Mouse (Mus musculus) forebrain, postnatal 0 days (tissue): ENCODE results near the gene Sept4. TPM values are rescaled to one million over a fixed set of nuclear protein-coding genes. Genes with fewer than 3 reads are reported as not detected.

Experiments
- ATAC-seq: fragments of 200-750 bp; cut with Nextera tagmentation; 2 replicates; pipeline ENCODE4 v1.8.0; 2017; ENCODE audit warnings: mild to moderate bottlenecking, moderate library complexity
- DNase-seq: peaks from one replicate; pipeline ENCODE4 v3.0.0-alpha.2; 2015
- H3K27ac ChIP-seq: fragments of 300-500 bp; sonication (generic); 2 replicates; pipeline ENCODE4 v1.5.1; 2014; ENCODE audit warnings: low read depth, mild to moderate bottlenecking, antibody characterized with exemption, low read length, moderate library complexity, mixed read lengths
- H3K27me3 ChIP-seq: fragments of 300-500 bp; sonication (generic); 2 replicates; pipeline ENCODE4 v1.6.1; 2014; ENCODE audit warnings: mild to moderate bottlenecking, low read length, mixed read lengths; ENCODE audit not compliant: insufficient read depth
- H3K36me3 ChIP-seq: fragments of 300-500 bp; sonication (generic); 2 replicates; pipeline ENCODE4 v1.6.1; 2014; ENCODE audit warnings: mild to moderate bottlenecking, moderate library complexity; ENCODE audit not compliant: insufficient read depth
- H3K4me1 ChIP-seq: fragments of 300-500 bp; sonication (generic); 2 replicates; pipeline ENCODE4 v1.6.1; 2014; ENCODE audit warnings: antibody characterized with exemption; ENCODE audit not compliant: insufficient read depth
- H3K4me2 ChIP-seq: fragments of 300-500 bp; sonication (generic); 2 replicates; pipeline ENCODE4 v1.6.1; 2014; ENCODE audit warnings: low read depth, mild to moderate bottlenecking, moderate library complexity
- H3K4me3 ChIP-seq: fragments of 300-500 bp; sonication (generic); 2 replicates; pipeline ENCODE4 v1.5.1; 2014; ENCODE audit warnings: low read depth, low read length, mixed read lengths
- H3K9ac ChIP-seq: fragments of 300-500 bp; sonication (generic); 2 replicates; pipeline ENCODE4 v1.6.1; 2014; ENCODE audit warnings: mild to moderate bottlenecking
- H3K9me3 ChIP-seq: fragments of 300-500 bp; sonication (generic); 2 replicates; pipeline ENCODE4 v1.6.1; 2016; ENCODE audit warnings: low read length
- CTCF ChIP-seq: sonication (generic); IDR thresholded peaks from 2 replicates; pipeline ENCODE4 v1.5.1; 2016; ENCODE audit warnings: antibody characterized with exemption, control low read depth, low read depth
- WGBS: fragments of 180-500 bp; shearing (Covaris S2); extraction: QIAGEN DNeasy Blood & Tissue Kit; methylation state at CpG from one replicate; pipeline ENCODE4 v1.1.7; 2014; 5-methylcytosine and 5-hydroxymethylcytosine counted together
- polyA plus RNA-seq: library from polyadenylated mRNA; unstranded; fragments of >200 nt; fragmentation: Nextera tagmentation; extraction: Ambion mirVana; gene quantifications from 2 replicates; pipeline ENCODE4 v1.2.1, GENCODE M21; 2015
- total RNA-seq: library from RNA; depleted of rRNA; stranded (reverse); fragments of >200 nt; gene quantifications from 2 replicates; pipeline ENCODE4 v1.2.3, GENCODE M21; 2014

Sept4 gene
- total and polyA plus RNA-seq, 2 experiments from 2014 or later: 22.5 to 34.2 TPM

DNA sequence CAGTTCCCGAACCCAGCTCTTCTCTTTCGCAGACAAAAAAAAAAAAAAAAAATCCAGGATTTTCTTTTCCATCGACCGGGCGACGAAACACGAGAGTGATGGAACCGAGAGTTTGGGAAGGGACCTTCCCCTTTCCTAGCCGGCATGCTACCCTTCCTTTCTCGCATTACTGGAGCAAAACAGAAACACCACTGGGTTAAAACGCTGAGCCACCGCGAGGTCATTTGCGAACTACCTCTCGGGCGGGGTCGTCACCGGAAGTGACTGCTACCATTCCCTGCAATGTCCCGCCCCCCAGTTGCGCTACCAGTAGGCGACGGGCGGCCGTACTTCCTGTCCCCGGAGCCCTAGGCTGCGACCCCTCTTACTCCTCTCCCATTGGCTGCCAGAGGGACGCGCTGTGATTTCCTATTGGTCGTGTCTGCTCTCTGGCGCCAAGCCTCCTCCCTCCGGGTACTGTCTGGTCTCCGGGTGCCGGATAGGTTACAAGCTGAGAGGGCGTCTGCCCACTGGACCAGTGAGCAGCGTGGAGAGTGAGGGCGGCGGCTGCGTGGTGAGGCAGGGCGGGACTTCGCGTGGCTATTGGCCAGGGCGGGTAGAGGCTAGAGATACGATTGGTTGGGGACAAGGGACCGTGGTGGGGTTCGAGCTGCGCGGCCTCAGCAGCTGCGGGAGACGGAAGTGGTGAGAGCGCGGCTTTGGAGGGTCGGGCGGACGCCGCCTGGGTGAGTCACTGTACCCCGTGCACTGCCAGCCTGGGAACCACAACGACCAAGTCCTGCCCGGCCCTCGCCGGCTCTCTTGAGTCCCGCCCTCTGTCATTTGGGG is 23.0 kb downstream of the Sept4 start, which contains the start of gene Mtmr4:
Gene Mtmr4 (plus strand): TSS at position 637 of the 828 bp plus-strand sequence.
- Histone ChIP-seq H3K9ac (peak within 1 kb of the TSS; percentile 71), H3K9me3 (no peaks in the 10 kb centered on the region), H3K27ac (peak within 1 kb of the TSS; percentile 89), H3K4me2 (peak within 1 kb of the TSS; percentile 76), H3K36me3 (0 out of 2 replicates have a peak, but pooled peaks cover 2% of the 10 kb centered on the region), H3K4me1 (peaks cover 13% of the 10 kb centered on the region; the same call in 1 of the 2 replicates), H3K27me3 (no peaks in the 10 kb centered on the region), H3K4me3 (peak within 1 kb of the TSS; percentile 83)
- ATAC-seq (peak; percentile 97), DNase-seq (peak; percentile 100)
- 1% methylated on average over 61 of the region's 61 CpGs for WGBS
- TF ChIP-seq CTCF: peak; percentile 34; the same call in 1 of the 2 replicates

DNA sequence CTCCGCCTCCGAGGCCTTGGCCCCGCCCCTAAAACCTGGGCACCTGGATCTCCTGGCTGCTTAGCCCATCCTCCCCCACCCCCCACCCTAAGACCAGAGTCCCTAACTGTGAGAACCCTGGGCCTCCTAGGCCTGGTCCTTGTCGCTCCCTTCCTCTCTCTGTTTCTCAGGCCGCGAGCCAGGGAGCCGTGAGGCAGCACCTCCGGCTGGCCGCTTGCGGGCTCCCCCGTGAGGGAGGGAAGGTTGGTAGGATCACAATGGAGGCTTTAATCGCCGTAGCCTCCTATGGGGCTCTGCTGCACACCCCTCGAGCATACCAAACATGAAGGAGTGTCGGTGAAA is 23.6 kb downstream of the Sept4 start:
- Histone ChIP-seq H3K4me3 (peak overlapping the region; percentile 83), H3K27ac (peak overlapping the region; percentile 89), H3K4me1 (peaks cover 13% of the 10 kb centered on the region; the same call in 1 of the 2 replicates), H3K27me3 (no peaks in the 10 kb centered on the region), H3K36me3 (0 out of 2 replicates have a peak, but pooled peaks cover 2% of the 10 kb centered on the region), H3K4me2 (peak overlapping the region; percentile 76), H3K9ac (peak overlapping the region; percentile 71), H3K9me3 (no peaks in the 10 kb centered on the region)
- 3% methylated on average over 14 of the region's 15 CpGs for WGBS
- TF ChIP-seq CTCF: peak; percentile 35; the same call in 1 of the 2 replicates
- DNase-seq (no peak), ATAC-seq (no peak)

DNA sequence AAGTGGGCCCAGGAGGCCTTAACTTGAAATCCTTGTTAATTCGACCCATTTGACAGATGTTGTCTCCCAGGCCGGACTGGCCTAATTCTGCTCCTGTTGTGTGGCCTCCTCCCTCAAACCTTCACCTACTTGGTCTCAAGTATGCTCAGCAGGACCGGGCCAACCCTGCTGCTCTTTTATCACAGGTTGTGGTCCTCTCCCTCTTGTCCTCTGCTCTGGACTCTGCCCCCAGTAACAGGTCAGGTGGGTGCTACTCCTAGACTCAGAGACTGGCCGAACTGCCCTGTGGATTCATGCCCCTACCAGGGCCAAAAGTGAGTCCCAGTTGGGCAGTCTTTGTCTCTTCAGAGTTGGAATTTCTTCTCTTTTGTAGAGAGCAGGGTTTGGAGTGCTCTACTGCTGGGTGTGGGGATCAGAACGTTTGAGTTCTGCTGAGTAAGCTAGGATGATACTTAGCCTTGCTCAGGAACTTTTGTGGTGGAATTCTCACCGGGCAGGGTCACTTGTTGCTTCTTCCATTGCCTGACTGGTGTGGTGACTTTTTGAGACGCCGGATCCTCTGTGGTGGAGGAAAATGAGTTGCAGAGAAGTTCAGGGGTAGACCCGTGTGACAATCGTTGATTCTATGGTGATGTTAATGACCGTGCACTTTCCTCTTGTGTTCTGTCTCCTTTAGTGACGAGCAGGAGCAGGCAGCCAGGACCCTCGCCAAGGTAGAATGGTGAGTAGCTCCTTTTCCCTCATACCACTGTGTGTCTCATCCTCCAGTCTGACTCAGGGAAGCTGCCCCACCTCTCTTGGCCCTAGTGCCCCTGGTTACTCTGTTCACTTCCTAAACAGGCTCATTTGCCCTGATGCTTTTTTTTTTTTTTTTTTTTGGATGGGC is 24.3 kb downstream of the Sept4 start:
- ATAC-seq (no peak), DNase-seq (no peak)
- no peak for TF ChIP-seq CTCF
- H3K4me3 ChIP-seq: peak overlapping the region; percentile 83
- 38% methylated on average over 13 of the region's 13 CpGs for WGBS
- H3K27ac ChIP-seq: peak overlapping the region; percentile 89
- peaks cover 9% of the 10 kb centered on the region for H3K36me3 ChIP-seq
- peaks cover 13% of the 10 kb centered on the region; the same call in 1 of the 2 replicates for H3K4me1 ChIP-seq
- H3K9ac ChIP-seq: peak overlapping the region; percentile 71
- no peaks in the 10 kb centered on the region for H3K27me3 ChIP-seq
- H3K9me3 ChIP-seq: no peaks in the 10 kb centered on the region
- H3K4me2 ChIP-seq: peak overlapping the region; percentile 76

DNA sequence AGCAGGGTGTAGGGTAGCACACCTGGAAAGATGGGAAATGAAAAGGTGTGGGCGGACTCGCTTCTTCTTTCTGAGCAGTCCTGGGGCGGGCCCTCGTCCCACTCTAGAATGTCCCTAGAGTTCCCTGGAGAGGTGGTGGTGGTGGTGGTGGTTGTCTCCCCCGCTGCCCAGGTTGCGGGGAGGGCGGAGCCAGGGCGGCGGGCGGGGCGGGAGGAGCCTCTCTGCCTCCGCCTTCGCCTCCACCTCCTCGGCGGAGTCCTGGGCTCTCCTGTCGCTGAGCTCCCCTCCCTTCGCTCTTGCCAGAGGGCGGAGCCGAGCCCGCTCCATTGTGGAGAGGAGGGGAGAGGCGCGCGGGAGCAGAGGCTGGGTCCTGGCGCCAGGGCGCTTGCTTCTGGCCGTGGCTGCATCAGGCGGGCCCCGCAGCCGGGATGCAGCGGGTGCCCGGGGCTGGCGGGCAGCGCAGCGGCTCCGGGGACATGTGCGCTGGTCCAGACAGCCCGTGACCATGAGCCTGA is 26.7 kb downstream of the Sept4 start:
- no peaks in the 10 kb centered on the region for H3K27me3 ChIP-seq
- H3K9ac ChIP-seq: peak overlapping the region; percentile 88
- peak overlapping the region; percentile 68 for H3K4me3 ChIP-seq
- 5% methylated on average over 31 of the region's 37 CpGs for WGBS
- H3K27ac ChIP-seq: peak overlapping the region; percentile 92
- TF ChIP-seq CTCF: no peak
- no peaks in the 10 kb centered on the region for H3K9me3 ChIP-seq
- peaks cover 30% of the 10 kb centered on the region for H3K36me3 ChIP-seq
- H3K4me1 ChIP-seq: peaks cover 13% of the 10 kb centered on the region; the same call in 1 of the 2 replicates
- peak; percentile 40; the same call in 1 of the 2 replicates for ATAC-seq
- peak; percentile 89 for DNase-seq
- peak overlapping the region; percentile 83 for H3K4me2 ChIP-seq

DNA sequence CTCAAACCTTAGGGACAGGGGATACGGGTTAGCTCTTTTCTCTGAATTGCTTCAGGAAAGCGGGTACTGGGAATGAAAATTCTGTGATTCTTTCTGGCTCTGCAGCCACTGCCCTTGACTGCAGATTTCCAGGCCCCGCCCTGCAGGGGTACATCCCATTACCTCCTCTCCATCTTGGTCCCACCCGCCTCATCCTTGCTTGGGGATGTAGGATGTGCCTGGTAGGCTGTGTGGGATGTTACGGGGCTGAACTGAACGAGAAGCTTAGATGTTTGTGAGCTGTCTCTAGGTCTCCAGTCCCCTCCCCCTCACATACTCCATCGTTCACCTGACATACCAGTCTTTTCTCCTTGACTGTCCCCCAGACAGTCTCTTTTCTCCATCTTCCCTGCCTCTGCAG is 27.3 kb downstream of the Sept4 start:
- DNase-seq: peak; percentile 49

DNA sequence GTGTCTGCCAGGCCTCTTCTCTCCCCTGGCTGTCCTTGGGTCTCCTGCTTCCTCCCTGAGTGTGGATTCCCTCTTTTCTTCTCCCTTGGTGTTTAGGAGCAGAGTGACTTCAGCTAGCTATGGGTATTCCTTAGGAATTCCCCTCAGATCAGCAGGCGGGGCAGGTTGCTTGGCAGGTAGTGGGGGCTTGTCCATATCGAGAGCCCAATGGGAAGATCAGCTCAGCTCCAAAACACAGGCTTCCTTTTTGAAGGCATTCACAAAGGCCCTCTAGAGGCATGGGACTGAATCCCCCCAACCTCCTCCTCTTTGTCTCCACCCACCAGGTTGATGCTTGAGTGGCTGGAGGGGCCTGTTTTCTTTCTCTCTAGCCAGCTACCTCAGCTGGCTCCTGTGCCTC is 27.8 kb downstream of the Sept4 start:
- peaks cover 40% of the 10 kb centered on the region for H3K36me3 ChIP-seq
- H3K4me2 ChIP-seq: peak overlapping the region; percentile 83
- no peaks in the 10 kb centered on the region for H3K9me3 ChIP-seq
- H3K27ac ChIP-seq: peak overlapping the region; percentile 92
- peak; percentile 51 for TF ChIP-seq CTCF
- peaks cover 13% of the 10 kb centered on the region; the same call in 1 of the 2 replicates for H3K4me1 ChIP-seq
- ATAC-seq (no peak), DNase-seq (peak; percentile 73)
- H3K4me3 ChIP-seq: peak overlapping the region; percentile 68
- no peaks in the 10 kb centered on the region for H3K27me3 ChIP-seq
- 9% methylated on average over 2 of the region's 2 CpGs for WGBS
- peak overlapping the region; percentile 88 for H3K9ac ChIP-seq

More for the DNA sequence above, 27.3 kb downstream of the Sept4 start:
- H3K4me1 ChIP-seq: peaks cover 13% of the 10 kb centered on the region; the same call in 1 of the 2 replicates
- 4% methylated on average over 7 of the region's 7 CpGs for WGBS
- peak overlapping the region; percentile 68 for H3K4me3 ChIP-seq
- H3K27me3 ChIP-seq: no peaks in the 10 kb centered on the region
- peak overlapping the region; percentile 83 for H3K4me2 ChIP-seq
- H3K36me3 ChIP-seq: peaks cover 36% of the 10 kb centered on the region
- TF ChIP-seq CTCF: no peak
- peak overlapping the region; percentile 88 for H3K9ac ChIP-seq
- peak overlapping the region; percentile 92 for H3K27ac ChIP-seq
- ATAC-seq: no peak
- H3K9me3 ChIP-seq: no peaks in the 10 kb centered on the region
